Mouse (Mus musculus): ENCODE measurements at regions not wholly inside any gene's neighbourhood (a gene's known extent, or its start where the extent isn't known, plus 50 kb on each side); places are given as distances from the start of the nearest gene placed in this dataset.

GRCm38 (mm10) chr8:84336376-84336775 is 51.9 kb upstream of the Cacna1a start:
- H3K9me3 ChIP-seq (ENCODE audit: low read depth, low read length), result no peaks in the 10 kb centered on the region
- no peak overlapping the region for H3K4me2 ChIP-seq
- peaks cover 27% of the 10 kb centered on the region; the same call in 1 of the 2 replicates for H3K27me3 ChIP-seq (ENCODE audit: insufficient read depth, low read length)
- H3K9ac ChIP-seq, result no peak overlapping the region
- H3K4me3 ChIP-seq (ENCODE audit: low read depth, low read length), result no peak overlapping the region
- no peak overlapping the region for H3K27ac ChIP-seq (ENCODE audit: low read depth)
- no peak for ATAC-seq (ENCODE audit: insufficient read depth)
- H3K4me1 ChIP-seq (ENCODE audit: insufficient read depth), result no peaks in the 10 kb centered on the region
- H3K36me3 ChIP-seq (ENCODE audit: insufficient read depth), result no peaks in the 10 kb centered on the region
- TF ChIP-seq CTCF (IDR thresholded peaks at IDR 0.05; ENCODE audit: low read depth), result no peak
- no peak for DNase-seq
- WGBS, result 78% methylated on average over 6 of the region's 6 CpGs

- Histone ChIP-seq H3K9me3 (ENCODE audit: low read depth, low read length) (no peaks in the 10 kb centered on the region), H3K4me1 (ENCODE audit: insufficient read depth) (no peaks in the 10 kb centered on the region), H3K4me3 (ENCODE audit: low read depth, low read length) (no peak overlapping the region), H3K36me3 (ENCODE audit: insufficient read depth) (no peaks in the 10 kb centered on the region), H3K27me3 (ENCODE audit: insufficient read depth, low read length) (peaks cover 21% of the 10 kb centered on the region; the same call in 1 of the 2 replicates), H3K4me2 (no peak overlapping the region), H3K27ac (ENCODE audit: low read depth) (no peak overlapping the region), H3K9ac (no peak overlapping the region)
- WGBS, result 54% methylated on average over 5 of the region's 5 CpGs
- ATAC-seq (ENCODE audit: insufficient read depth), result no peak
- no peak for TF ChIP-seq CTCF (IDR thresholded peaks at IDR 0.05; ENCODE audit: low read depth)
- no peak for DNase-seq
Measured at GRCm38 (mm10) chr8:84334333-84334732, 53.9 kb upstream of the Cacna1a start.

GRCm38 (mm10) chr8:84331562-84331961 is 56.7 kb upstream of the Cacna1a start:
- Histone ChIP-seq H3K9me3 (ENCODE audit: low read depth, low read length) (no peaks in the 10 kb centered on the region), H3K4me1 (ENCODE audit: insufficient read depth) (no peaks in the 10 kb centered on the region), H3K4me3 (ENCODE audit: low read depth, low read length) (no peak overlapping the region), H3K27me3 (ENCODE audit: insufficient read depth, low read length) (no peaks in the 10 kb centered on the region), H3K36me3 (ENCODE audit: insufficient read depth) (no peaks in the 10 kb centered on the region), H3K9ac (no peak overlapping the region), H3K27ac (ENCODE audit: low read depth) (no peak overlapping the region), H3K4me2 (no peak overlapping the region)
- DNase-seq (no peak), ATAC-seq (ENCODE audit: insufficient read depth) (no peak)
- TF ChIP-seq CTCF (IDR thresholded peaks at IDR 0.05; ENCODE audit: low read depth), result no peak

- Histone ChIP-seq H3K36me3 (ENCODE audit: insufficient read depth) (no peaks in the 10 kb centered on the region), H3K4me2 (no peak overlapping the region), H3K4me1 (ENCODE audit: insufficient read depth) (no peaks in the 10 kb centered on the region), H3K27ac (ENCODE audit: low read depth) (no peak overlapping the region), H3K4me3 (ENCODE audit: low read depth, low read length) (no peak overlapping the region), H3K27me3 (ENCODE audit: insufficient read depth, low read length) (no peaks in the 10 kb centered on the region), H3K9me3 (ENCODE audit: low read depth, low read length) (no peaks in the 10 kb centered on the region), H3K9ac (no peak overlapping the region)
- 70% methylated on average over 8 of the region's 8 CpGs for WGBS
- ATAC-seq (ENCODE audit: insufficient read depth) (no peak), DNase-seq (no peak)
- no peak for TF ChIP-seq CTCF (IDR thresholded peaks at IDR 0.05; ENCODE audit: low read depth)
Measured at GRCm38 (mm10) chr8:84329535-84329934, 58.7 kb upstream of the Cacna1a start.

GRCm38 (mm10) chr8:84322761-84323160 is 52.6 kb upstream of the Ccdc130 start:
- Histone ChIP-seq H3K27ac (ENCODE audit: low read depth) (no peak overlapping the region), H3K4me2 (no peak overlapping the region), H3K4me3 (ENCODE audit: low read depth, low read length) (no peak overlapping the region), H3K27me3 (ENCODE audit: insufficient read depth, low read length) (no peaks in the 10 kb centered on the region), H3K9me3 (ENCODE audit: low read depth, low read length) (no peaks in the 10 kb centered on the region), H3K9ac (no peak overlapping the region), H3K4me1 (ENCODE audit: insufficient read depth) (no peaks in the 10 kb centered on the region), H3K36me3 (ENCODE audit: insufficient read depth) (no peaks in the 10 kb centered on the region)
- DNase-seq, result no peak
- ATAC-seq (ENCODE audit: insufficient read depth), result no peak
- no peak for TF ChIP-seq CTCF (IDR thresholded peaks at IDR 0.05; ENCODE audit: low read depth)
- WGBS, result 69% methylated on average over 10 of the region's 10 CpGs

GRCm38 (mm10) chr8:84321841-84322240 is 51.7 kb upstream of the Ccdc130 start:
- DNase-seq (peak; percentile 30), ATAC-seq (ENCODE audit: insufficient read depth) (no peak)
- no peak overlapping the region for H3K27ac ChIP-seq (ENCODE audit: low read depth)
- TF ChIP-seq CTCF (IDR thresholded peaks at IDR 0.05; ENCODE audit: low read depth), result no peak
- H3K9me3 ChIP-seq (ENCODE audit: low read depth, low read length), result no peaks in the 10 kb centered on the region
- 34% methylated on average over 3 of the region's 3 CpGs for WGBS
- H3K36me3 ChIP-seq (ENCODE audit: insufficient read depth), result no peaks in the 10 kb centered on the region
- no peak overlapping the region for H3K9ac ChIP-seq
- no peak overlapping the region for H3K4me3 ChIP-seq (ENCODE audit: low read depth, low read length)
- no peaks in the 10 kb centered on the region for H3K27me3 ChIP-seq (ENCODE audit: insufficient read depth, low read length)
- H3K4me1 ChIP-seq (ENCODE audit: insufficient read depth), result no peaks in the 10 kb centered on the region
- H3K4me2 ChIP-seq, result no peak overlapping the region
